Mouse (Mus musculus) embryo, embryonic 11.5 days (tissue): ENCODE data around the gene Card9.
"Not testable (repeated sequence)": the region's sequence is repeated elsewhere in the genome, so short reads cannot be mapped to it uniquely, and the experiment has no call there.

Experiments used
- DNase-seq: peaks from one replicate; pipeline ENCODE4 v3.0.0-alpha.2; 2012; ENCODE audit warnings: low read depth, low spot score

Card9 gene

GRCm38 (mm10) chr2:26360772-26361171 lies at the start of gene Card9:
Gene Card9, minus strand, starts transcription at chr2:26360918.
- DNase-seq, result no peak

- no peak for DNase-seq
Observed at GRCm38 (mm10) chr2:26410091-26410490, 49.4 kb upstream of the Card9 start.

- DNase-seq, result no peak
Observed at GRCm38 (mm10) chr2:26409362-26409761, 48.6 kb upstream of the Card9 start.

- DNase-seq, result peak; percentile 91
Observed at GRCm38 (mm10) chr2:26408515-26409356, 48.0 kb upstream of the Card9 start, which contains the start of gene Inpp5e. Gene Inpp5e, minus strand, starts transcription at chr2:26409203.

GRCm38 (mm10) chr2:26403306-26403705 lies 42.6 kb upstream of the Card9 start:
- no peak for DNase-seq

- DNase-seq, result no peak
Observed at GRCm38 (mm10) chr2:26402265-26402664, 41.5 kb upstream of the Card9 start.

- no peak for DNase-seq
Observed at GRCm38 (mm10) chr2:26401023-26401422, 40.3 kb upstream of the Card9 start.

GRCm38 (mm10) chr2:26400296-26400695 lies 39.6 kb upstream of the Card9 start:
- DNase-seq, result no peak

GRCm38 (mm10) chr2:26399647-26400046 lies 38.9 kb upstream of the Card9 start:
- no peak for DNase-seq

- DNase-seq, result no peak
Observed at GRCm38 (mm10) chr2:26398978-26399377, 38.3 kb upstream of the Card9 start.

GRCm38 (mm10) chr2:26391617-26392016 lies 30.9 kb upstream of the Card9 start:
- DNase-seq, result no peak

- no peak for DNase-seq
Observed at GRCm38 (mm10) chr2:26390954-26391353, 30.2 kb upstream of the Card9 start.

GRCm38 (mm10) chr2:26389154-26389690 lies 28.5 kb upstream of the Card9 start, which contains the start of the genes Entr1 and Pmpca:
Gene Entr1, minus strand, starts transcription at chr2:26389316.
Gene Pmpca, plus strand, starts transcription at chr2:26389339.
- peak; percentile 69 for DNase-seq

GRCm38 (mm10) chr2:26388682-26389153 lies 28.0 kb upstream of the Card9 start:
- DNase-seq, result no peak

- no peak for DNase-seq
Observed at GRCm38 (mm10) chr2:26387713-26388112, 27.0 kb upstream of the Card9 start.

GRCm38 (mm10) chr2:26380871-26381270 lies 20.2 kb upstream of the Card9 start:
- not testable (repeated sequence) for DNase-seq

GRCm38 (mm10) chr2:26380131-26380771 lies 19.5 kb upstream of the Card9 start, which contains the start of gene Snapc4:
Gene Snapc4, minus strand, starts transcription at chr2:26380653.
- peak; percentile 75 for DNase-seq

GRCm38 (mm10) chr2:26372396-26372795 lies 11.7 kb upstream of the Card9 start:
- DNase-seq, result no peak

GRCm38 (mm10) chr2:26368572-26368971 lies 7.9 kb upstream of the Card9 start:
- no peak for DNase-seq

- DNase-seq, result no peak
Observed at GRCm38 (mm10) chr2:26367911-26368310, 7.2 kb upstream of the Card9 start.

GRCm38 (mm10) chr2:26364738-26365465 lies 4.2 kb upstream of the Card9 start:
- DNase-seq, result no peak

GRCm38 (mm10) chr2:26363481-26363880 lies 2.8 kb upstream of the Card9 start:
- no peak for DNase-seq
